In the genomic region with DNA sequence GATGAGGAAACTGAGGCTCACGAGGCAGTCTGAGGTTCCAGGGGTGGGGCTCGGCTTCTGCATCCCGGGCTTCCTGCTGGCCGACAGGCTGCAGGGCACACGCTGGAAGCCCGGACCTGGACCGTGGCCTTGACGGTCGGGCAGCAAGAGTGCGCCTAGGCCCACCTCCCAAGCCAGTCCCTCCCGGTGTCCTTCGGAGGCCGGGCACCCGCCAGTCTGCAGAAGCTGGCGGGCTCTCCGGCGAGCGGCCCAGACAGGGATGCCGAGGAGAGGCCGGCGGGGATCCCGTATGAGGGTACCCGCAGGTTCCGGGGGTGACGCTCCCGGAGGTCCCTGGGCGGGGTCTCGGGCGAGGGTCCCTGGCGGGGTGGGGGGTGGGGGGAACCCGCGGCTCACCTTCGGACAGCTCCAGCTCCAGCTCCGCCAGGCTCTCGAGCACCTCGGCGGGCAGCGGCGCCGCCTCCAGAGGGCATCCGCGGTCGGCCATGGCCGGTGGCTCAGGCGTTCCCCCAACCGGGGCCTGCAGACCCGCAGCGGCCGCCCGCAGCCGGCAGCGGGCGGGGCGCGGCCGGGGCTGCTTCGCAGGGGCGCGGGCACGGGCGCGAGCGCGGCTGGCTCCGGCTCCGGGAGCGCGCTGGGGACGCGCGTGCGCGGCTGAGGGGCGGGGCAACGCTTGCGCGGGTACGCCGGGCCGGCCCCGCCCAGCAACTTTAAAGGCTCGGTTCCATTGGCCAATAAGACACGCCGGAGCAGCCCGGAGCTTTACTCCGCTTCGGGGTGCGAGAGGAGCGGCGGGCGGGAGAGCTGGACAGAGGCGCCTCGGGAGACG, we compare ENCODE assay signal across 8 mouse cellular contexts. TPM values are rescaled to one million over a fixed set of nuclear protein-coding genes. Genes with fewer than 3 reads are reported as not detected.
A peak's percentile ranks its signal among the peaks of the same experiment; 100 is the strongest.
DNase-seq lines count a peak whose midpoint lies in the region; ATAC-seq and TF ChIP-seq lines count a peak whose summit lies in the region.

Gene Dip2a, minus strand, starts transcription at position 581 of the 829 bp plus-strand sequence.

- H3K4me1 ChIP-seq in bone marrow, adult 2 months (ENCODE audit: control insufficient read depth, insufficient read depth, low read length), result no peaks in the 10 kb centered on the region; the same call in 1 of the 2 replicates
- peaks cover 25% of the 10 kb centered on the region for H3K4me1 ChIP-seq in embryonic facial prominence, embryonic 15.5 days
- H3K4me1 ChIP-seq in kidney, embryonic 14.5 days (ENCODE audit: control insufficient read depth, insufficient read depth, low read length), result peaks cover 7% of the 10 kb centered on the region; the same call in 1 of the 2 replicates
- peaks cover 24% of the 10 kb centered on the region for H3K4me1 ChIP-seq in limb, embryonic 15.5 days

- no peaks in the 10 kb centered on the region for H3K36me3 ChIP-seq in embryonic facial prominence, embryonic 15.5 days
- peaks cover 3% of the 10 kb centered on the region; the same call in 1 of the 2 replicates for H3K36me3 ChIP-seq in kidney, embryonic 14.5 days (ENCODE audit: control insufficient read depth, insufficient read depth, low read length)
- H3K36me3 ChIP-seq in limb, embryonic 15.5 days, result peaks cover under 1% of the 10 kb centered on the region; the same call in 1 of the 2 replicates

- ATAC-seq in embryonic facial prominence, embryonic 15.5 days (ENCODE audit: insufficient number of reproducible peaks, low FRiP score, low TSS enrichment, low read depth), result peak; percentile 92
- ATAC-seq in kidney, embryonic 14.5 days (ENCODE audit: low FRiP score, low TSS enrichment), result peak; percentile 94
- ATAC-seq in limb, embryonic 15.5 days (ENCODE audit: insufficient number of reproducible peaks, low FRiP score, low TSS enrichment, low read depth), result peak; percentile 86

- peak within 1 kb of the TSS; percentile 75 for H3K4me2 ChIP-seq in embryonic facial prominence, embryonic 15.5 days (replicated peaks)
- H3K4me2 ChIP-seq in kidney, embryonic 14.5 days (replicated peaks; ENCODE audit: low read depth, low read length), result peak within 1 kb of the TSS; percentile 67
- H3K4me2 ChIP-seq in limb, embryonic 15.5 days, result peak within 1 kb of the TSS; percentile 67

- peak within 1 kb of the TSS; percentile 84 for H3K9ac ChIP-seq in embryonic facial prominence, embryonic 15.5 days
- peak within 1 kb of the TSS; percentile 88 for H3K9ac ChIP-seq in kidney, embryonic 14.5 days (ENCODE audit: low read depth, low read length)
- H3K9ac ChIP-seq in limb, embryonic 15.5 days, result peak within 1 kb of the TSS; percentile 82

- peak; percentile 81 for DNase-seq in 416B (ENCODE audit: low read depth)
- DNase-seq in heart, adult 9 months (ENCODE audit: low spot score in 2 of 2), result peak; percentile 95 to 97
- DNase-seq in monocyte, adult 2 months (ENCODE audit: low read depth in 1 of 2, low spot score in 2 of 2), result peak; percentile 44 to 80
- DNase-seq in spleen, postnatal 36 days (ENCODE audit: low spot score in 2 of 2), result peak; percentile 92 to 93

- no peaks in the 10 kb centered on the region for H3K9me3 ChIP-seq in embryonic facial prominence, embryonic 15.5 days (replicated peaks)
- no peaks in the 10 kb centered on the region for H3K9me3 ChIP-seq in kidney, embryonic 14.5 days (ENCODE audit: control insufficient read depth, low read length)
- no peaks in the 10 kb centered on the region for H3K9me3 ChIP-seq in limb, embryonic 15.5 days

- peak within 1 kb of the TSS; percentile 57 for H3K27ac ChIP-seq in bone marrow, adult 2 months (ENCODE audit: control insufficient read depth, insufficient read depth, low read depth, low read length, poor library complexity)
- peak within 1 kb of the TSS; percentile 89 for H3K27ac ChIP-seq in embryonic facial prominence, embryonic 15.5 days (replicated peaks)
- peak within 1 kb of the TSS; percentile 62; the same call in 1 of the 2 replicates for H3K27ac ChIP-seq in kidney, embryonic 14.5 days (ENCODE audit: low read depth, low read length)
- peak within 1 kb of the TSS; percentile 87 for H3K27ac ChIP-seq in limb, embryonic 15.5 days

- no peak for TF ChIP-seq CTCF in bone marrow, adult 2 months (IDR thresholded peaks at IDR 0.05; ENCODE audit: control insufficient read depth, insufficient read depth, low read length)

- peak within 1 kb of the TSS; percentile 89 for H3K4me3 ChIP-seq in bone marrow, adult 2 months (replicated peaks; ENCODE audit: control insufficient read depth, low read depth, low read length)
- peak within 1 kb of the TSS; percentile 89 for H3K4me3 ChIP-seq in embryonic facial prominence, embryonic 15.5 days (replicated peaks)
- peak within 1 kb of the TSS; percentile 85 for H3K4me3 ChIP-seq in kidney, embryonic 14.5 days (ENCODE audit: low read length)
- H3K4me3 ChIP-seq in limb, embryonic 15.5 days, result peak within 1 kb of the TSS; percentile 89

- peak; percentile 33; the same call in 1 of the 2 replicates for TF ChIP-seq POLR2A in bone marrow, adult 2 months (IDR thresholded peaks at IDR 0.05; ENCODE audit: borderline replicate concordance, control insufficient read depth, low read depth, low read length)

- WGBS in bone marrow, adult 2 months, result 1% methylated on average over 93 of the region's 94 CpGs
- WGBS in embryonic facial prominence, embryonic 15.5 days, result under 1% methylated on average over 77 of the region's 94 CpGs
- under 1% methylated on average over 68 of the region's 94 CpGs for WGBS in kidney, embryonic 14.5 days
- under 1% methylated on average over 93 of the region's 94 CpGs for WGBS in limb, embryonic 15.5 days

- H3K27me3 ChIP-seq in embryonic facial prominence, embryonic 15.5 days, result no peaks in the 10 kb centered on the region
- H3K27me3 ChIP-seq in kidney, embryonic 14.5 days (ENCODE audit: control insufficient read depth, insufficient read depth, low read length), result no peaks in the 10 kb centered on the region
- no peaks in the 10 kb centered on the region for H3K27me3 ChIP-seq in limb, embryonic 15.5 days

RNA-seq across cellular contexts. Expression of gene Dip2a, which starts in this region (rescaled TPM):
- 1.9 and 2.0 TPM in 2 replicates for polyA plus RNA-seq in bone marrow, adult 2 months (2011; ENCODE audit: insufficient read depth, insufficient read length, low replicate concordance, missing spikeins)
- 13.5 and 14.1 TPM in 2 replicates for polyA plus RNA-seq in embryonic facial prominence, embryonic 15.5 days (2015; fragmentation: Nextera tagmentation; extraction: Ambion mirVana)
- polyA plus RNA-seq in kidney, embryonic 14.5 days (2014; fragmentation: Nextera tagmentation; extraction: Ambion mirVana), result 5.7 and 6.3 TPM in 2 replicates
- polyA plus RNA-seq in limb, embryonic 15.5 days (2015; fragmentation: Nextera tagmentation; extraction: Ambion mirVana), result 13.7 and 14.8 TPM in 2 replicates

Comparison
In these comparisons a context has a peak if more than half of its experiments do, and no peak if none do; other contexts are left out.
1. Peak in every context shown above with its lines: DNase-seq, ATAC-seq, H3K4me3 ChIP-seq and H3K27ac ChIP-seq.